Mouse (Mus musculus): Measurements from ENCODE around the gene Plvap. TPM values are rescaled to one million over a fixed set of nuclear protein-coding genes. Genes with fewer than 3 reads are reported as not detected.

Plvap gene
- polyA plus RNA-seq, 1 experiment from 2014 or later = 6.5 TPM

- WGBS = 5% methylated on average over 54 of the region's 58 CpGs
Measured at GRCm38 (mm10) chr8:71485142-71486135, 26.1 kb downstream of the Plvap start, which contains the start of gene Ano8. Gene Ano8, minus strand, starts transcription at chr8:71485963.

GRCm38 (mm10) chr8:71484736-71485135 lies 26.8 kb downstream of the Plvap start:
- H3K27ac ChIP-seq (ENCODE audit: low read length) = no peak overlapping the region

More at GRCm38 (mm10) chr8:71485142-71486135, 26.1 kb downstream of the Plvap start, which contains the start of gene Ano8:
- Histone ChIP-seq H3K27me3 (ENCODE audit: control insufficient read depth, insufficient read depth, low read depth, low read length) (no peaks in the 10 kb centered on the region), H3K9ac (ENCODE audit: low read depth, low read length) (peak within 1 kb of the TSS; percentile 98), H3K27ac (ENCODE audit: low read length) (peak within 1 kb of the TSS; percentile 87), H3K4me1 (ENCODE audit: control insufficient read depth, insufficient read depth, low read length) (peaks cover 29% of the 10 kb centered on the region), H3K4me3 (ENCODE audit: low read depth, low read length) (peak within 1 kb of the TSS; percentile 93), H3K4me2 (ENCODE audit: low read length) (peak within 1 kb of the TSS; percentile 92), H3K36me3 (ENCODE audit: control insufficient read depth, insufficient read depth, low read length) (peaks cover 10% of the 10 kb centered on the region), H3K9me3 (replicated peaks; ENCODE audit: control insufficient read depth, low read length, poor library complexity, severe bottlenecking) (no peaks in the 10 kb centered on the region)
- peak; percentile 77 for ATAC-seq

GRCm38 (mm10) chr8:71483932-71484331 lies 27.6 kb downstream of the Plvap start:
- Histone ChIP-seq H3K4me1 (ENCODE audit: control insufficient read depth, insufficient read depth, low read length) (peaks cover 21% of the 10 kb centered on the region), H3K36me3 (ENCODE audit: control insufficient read depth, insufficient read depth, low read length) (peaks cover 18% of the 10 kb centered on the region), H3K27me3 (ENCODE audit: control insufficient read depth, insufficient read depth, low read depth, low read length) (no peaks in the 10 kb centered on the region), H3K27ac (ENCODE audit: low read length) (no peak overlapping the region), H3K9me3 (replicated peaks; ENCODE audit: control insufficient read depth, low read length, poor library complexity, severe bottlenecking) (no peaks in the 10 kb centered on the region), H3K4me3 (ENCODE audit: low read depth, low read length) (no peak overlapping the region), H3K9ac (ENCODE audit: low read depth, low read length) (no peak overlapping the region), H3K4me2 (ENCODE audit: low read length) (no peak overlapping the region)
- 57% methylated on average over 8 of the region's 8 CpGs for WGBS
- no peak for ATAC-seq

More at GRCm38 (mm10) chr8:71484736-71485135, 26.8 kb downstream of the Plvap start:
- no peak for ATAC-seq
- Histone ChIP-seq H3K9ac (ENCODE audit: low read depth, low read length) (peak overlapping the region; percentile 98), H3K4me1 (ENCODE audit: control insufficient read depth, insufficient read depth, low read length) (peaks cover 29% of the 10 kb centered on the region), H3K4me3 (ENCODE audit: low read depth, low read length) (peak overlapping the region; percentile 93), H3K4me2 (ENCODE audit: low read length) (peak overlapping the region; percentile 92), H3K27me3 (ENCODE audit: control insufficient read depth, insufficient read depth, low read depth, low read length) (no peaks in the 10 kb centered on the region), H3K36me3 (ENCODE audit: control insufficient read depth, insufficient read depth, low read length) (peaks cover 14% of the 10 kb centered on the region), H3K9me3 (replicated peaks; ENCODE audit: control insufficient read depth, low read length, poor library complexity, severe bottlenecking) (no peaks in the 10 kb centered on the region)
- 94% methylated on average over 19 of the region's 19 CpGs for WGBS

- Histone ChIP-seq H3K4me3 (ENCODE audit: low read depth, low read length) (no peak overlapping the region), H3K27me3 (ENCODE audit: control insufficient read depth, insufficient read depth, low read depth, low read length) (no peaks in the 10 kb centered on the region), H3K27ac (ENCODE audit: low read length) (no peak overlapping the region), H3K4me1 (ENCODE audit: control insufficient read depth, insufficient read depth, low read length) (peaks cover 16% of the 10 kb centered on the region), H3K4me2 (ENCODE audit: low read length) (no peak overlapping the region), H3K9me3 (replicated peaks; ENCODE audit: control insufficient read depth, low read length, poor library complexity, severe bottlenecking) (no peaks in the 10 kb centered on the region), H3K36me3 (ENCODE audit: control insufficient read depth, insufficient read depth, low read length) (peaks cover 32% of the 10 kb centered on the region), H3K9ac (ENCODE audit: low read depth, low read length) (no peak overlapping the region)
- WGBS = 88% methylated on average over 11 of the region's 11 CpGs
- ATAC-seq = no peak
Measured at GRCm38 (mm10) chr8:71478943-71479342, 32.6 kb downstream of the Plvap start.

- Histone ChIP-seq H3K9ac (ENCODE audit: low read depth, low read length) (peak overlapping the region; percentile 78), H3K27me3 (ENCODE audit: control insufficient read depth, insufficient read depth, low read depth, low read length) (no peaks in the 10 kb centered on the region), H3K27ac (ENCODE audit: low read length) (peak overlapping the region; percentile 91), H3K4me1 (ENCODE audit: control insufficient read depth, insufficient read depth, low read length) (peaks cover 12% of the 10 kb centered on the region), H3K36me3 (ENCODE audit: control insufficient read depth, insufficient read depth, low read length) (peaks cover 34% of the 10 kb centered on the region), H3K9me3 (replicated peaks; ENCODE audit: control insufficient read depth, low read length, poor library complexity, severe bottlenecking) (no peaks in the 10 kb centered on the region), H3K4me3 (ENCODE audit: low read depth, low read length) (peak overlapping the region; percentile 51), H3K4me2 (ENCODE audit: low read length) (peak overlapping the region; percentile 79)
- 43% methylated on average over 14 of the region's 14 CpGs for WGBS
- ATAC-seq = no peak
Measured at GRCm38 (mm10) chr8:71477196-71477845, 34.2 kb downstream of the Plvap start.

GRCm38 (mm10) chr8:71476099-71476940 lies 35.2 kb downstream of the Plvap start:
- peak; percentile 56 for ATAC-seq
- H3K4me1 ChIP-seq (ENCODE audit: control insufficient read depth, insufficient read depth, low read length) = peaks cover 12% of the 10 kb centered on the region
- H3K9me3 ChIP-seq (replicated peaks; ENCODE audit: control insufficient read depth, low read length, poor library complexity, severe bottlenecking) = no peaks in the 10 kb centered on the region
- H3K4me2 ChIP-seq (ENCODE audit: low read length) = peak overlapping the region; percentile 79
- peak overlapping the region; percentile 51 for H3K4me3 ChIP-seq (ENCODE audit: low read depth, low read length)
- peak overlapping the region; percentile 91 for H3K27ac ChIP-seq (ENCODE audit: low read length)
- H3K36me3 ChIP-seq (ENCODE audit: control insufficient read depth, insufficient read depth, low read length) = peaks cover 39% of the 10 kb centered on the region
- under 1% methylated on average over 63 of the region's 121 CpGs for WGBS
- no peaks in the 10 kb centered on the region for H3K27me3 ChIP-seq (ENCODE audit: control insufficient read depth, insufficient read depth, low read depth, low read length)
- peak overlapping the region; percentile 78 for H3K9ac ChIP-seq (ENCODE audit: low read depth, low read length)

- peak; percentile 11; the same call in 1 of the 2 replicates for ATAC-seq
Measured at GRCm38 (mm10) chr8:71475702-71476075, 35.9 kb downstream of the Plvap start.

More at GRCm38 (mm10) chr8:71475702-71476075, 35.9 kb downstream of the Plvap start:
- H3K4me2 ChIP-seq (ENCODE audit: low read length) = peak overlapping the region; percentile 79
- peak overlapping the region; percentile 78 for H3K9ac ChIP-seq (ENCODE audit: low read depth, low read length)
- H3K4me1 ChIP-seq (ENCODE audit: control insufficient read depth, insufficient read depth, low read length) = peaks cover 15% of the 10 kb centered on the region
- peaks cover 39% of the 10 kb centered on the region for H3K36me3 ChIP-seq (ENCODE audit: control insufficient read depth, insufficient read depth, low read length)
- H3K27ac ChIP-seq (ENCODE audit: low read length) = peak overlapping the region; percentile 91
- H3K4me3 ChIP-seq (ENCODE audit: low read depth, low read length) = peak overlapping the region; percentile 51
- no peaks in the 10 kb centered on the region for H3K9me3 ChIP-seq (replicated peaks; ENCODE audit: control insufficient read depth, low read length, poor library complexity, severe bottlenecking)
- WGBS = 29% methylated on average over 4 of the region's 4 CpGs
- no peaks in the 10 kb centered on the region for H3K27me3 ChIP-seq (ENCODE audit: control insufficient read depth, insufficient read depth, low read depth, low read length)

Measured in midbrain, embryonic 16.5 days (tissue).